Mouse (Mus musculus): ENCODE results near the gene Nrgn. TPM values are rescaled to one million over a fixed set of nuclear protein-coding genes. Genes with fewer than 3 reads are reported as not detected.

Gene Nrgn
- polyA plus RNA-seq, 1 experiment from 2014 or later = 9.0 TPM

- H3K4me1 ChIP-seq (replicated peaks; ENCODE audit: control insufficient read depth, insufficient read depth, low read length) = peaks cover 26% of the 10 kb centered on the region
- no peaks in the 10 kb centered on the region; the same call in 1 of the 2 replicates for H3K27me3 ChIP-seq (ENCODE audit: control insufficient read depth, insufficient read depth, low read depth, low read length)
- WGBS = 13% methylated on average over 17 of the region's 17 CpGs
- peak overlapping the region; percentile 58 for H3K9ac ChIP-seq (ENCODE audit: low read length)
- peak overlapping the region; percentile 50 for H3K4me3 ChIP-seq (ENCODE audit: low read length)
- no peak overlapping the region; the same call in 1 of the 2 replicates for H3K27ac ChIP-seq (ENCODE audit: low read length)
- H3K4me2 ChIP-seq (ENCODE audit: low read depth, low read length) = peak overlapping the region; percentile 67
- no peaks in the 10 kb centered on the region for H3K9me3 ChIP-seq (ENCODE audit: control insufficient read depth, low read length)
- peak; percentile 46; the same call in 1 of the 2 replicates for ATAC-seq (ENCODE audit: low read depth)
- H3K36me3 ChIP-seq (ENCODE audit: control insufficient read depth, insufficient read depth, low read length) = no peaks in the 10 kb centered on the region
These were observed 7.5 kb downstream of the Nrgn start for GRCm38 (mm10) chr9:37545166-37545610.

- peak overlapping the region; percentile 45 for H3K27ac ChIP-seq (ENCODE audit: low read length)
- 4% methylated on average over 29 of the region's 29 CpGs for WGBS
- H3K4me3 ChIP-seq (ENCODE audit: low read length) = peak overlapping the region; percentile 50
- peak; percentile 73 for ATAC-seq (ENCODE audit: low read depth)
- no peaks in the 10 kb centered on the region for H3K9me3 ChIP-seq (ENCODE audit: control insufficient read depth, low read length)
- H3K9ac ChIP-seq (ENCODE audit: low read length) = peak overlapping the region; percentile 58
- H3K4me2 ChIP-seq (ENCODE audit: low read depth, low read length) = peak overlapping the region; percentile 67
- H3K36me3 ChIP-seq (ENCODE audit: control insufficient read depth, insufficient read depth, low read length) = no peaks in the 10 kb centered on the region
- H3K4me1 ChIP-seq (replicated peaks; ENCODE audit: control insufficient read depth, insufficient read depth, low read length) = peaks cover 27% of the 10 kb centered on the region
- no peaks in the 10 kb centered on the region; the same call in 1 of the 2 replicates for H3K27me3 ChIP-seq (ENCODE audit: control insufficient read depth, insufficient read depth, low read depth, low read length)
These were observed 8.1 kb downstream of the Nrgn start for GRCm38 (mm10) chr9:37544447-37545165.

GRCm38 (mm10) chr9:37543869-37544440, 8.7 kb downstream of the Nrgn start:
- H3K9me3 ChIP-seq (ENCODE audit: control insufficient read depth, low read length) = no peaks in the 10 kb centered on the region
- no peak overlapping the region; the same call in 1 of the 2 replicates for H3K9ac ChIP-seq (ENCODE audit: low read length)
- peak overlapping the region; percentile 50 for H3K4me3 ChIP-seq (ENCODE audit: low read length)
- H3K36me3 ChIP-seq (ENCODE audit: control insufficient read depth, insufficient read depth, low read length) = no peaks in the 10 kb centered on the region
- H3K4me2 ChIP-seq (ENCODE audit: low read depth, low read length) = peak overlapping the region; percentile 67
- WGBS = 25% methylated on average over 12 of the region's 12 CpGs
- H3K27me3 ChIP-seq (ENCODE audit: control insufficient read depth, insufficient read depth, low read depth, low read length) = no peaks in the 10 kb centered on the region; the same call in 1 of the 2 replicates
- ATAC-seq (ENCODE audit: low read depth) = no peak
- peak overlapping the region; percentile 45 for H3K27ac ChIP-seq (ENCODE audit: low read length)
- H3K4me1 ChIP-seq (replicated peaks; ENCODE audit: control insufficient read depth, insufficient read depth, low read length) = peaks cover 31% of the 10 kb centered on the region

GRCm38 (mm10) chr9:37541851-37542642, 10.7 kb downstream of the Nrgn start:
- Histone ChIP-seq H3K4me3 (ENCODE audit: low read length) (no peak overlapping the region), H3K27me3 (ENCODE audit: control insufficient read depth, insufficient read depth, low read depth, low read length) (no peaks in the 10 kb centered on the region; the same call in 1 of the 2 replicates), H3K36me3 (ENCODE audit: control insufficient read depth, insufficient read depth, low read length) (no peaks in the 10 kb centered on the region), H3K9ac (ENCODE audit: low read length) (no peak overlapping the region), H3K4me2 (ENCODE audit: low read depth, low read length) (no peak overlapping the region), H3K9me3 (ENCODE audit: control insufficient read depth, low read length) (no peaks in the 10 kb centered on the region), H3K27ac (ENCODE audit: low read length) (peak overlapping the region; percentile 89), H3K4me1 (replicated peaks; ENCODE audit: control insufficient read depth, insufficient read depth, low read length) (peaks cover 32% of the 10 kb centered on the region)
- 55% methylated on average over 7 of the region's 7 CpGs for WGBS
- ATAC-seq (ENCODE audit: low read depth) = no peak

GRCm38 (mm10) chr9:37540701-37541575, 11.8 kb downstream of the Nrgn start:
- ATAC-seq (ENCODE audit: low read depth) = peak; percentile 17; the same call in 1 of the 2 replicates
- peaks cover 32% of the 10 kb centered on the region for H3K4me1 ChIP-seq (replicated peaks; ENCODE audit: control insufficient read depth, insufficient read depth, low read length)
- H3K9ac ChIP-seq (ENCODE audit: low read length) = no peak overlapping the region
- no peak overlapping the region for H3K4me2 ChIP-seq (ENCODE audit: low read depth, low read length)
- H3K4me3 ChIP-seq (ENCODE audit: low read length) = no peak overlapping the region
- peak overlapping the region; percentile 89 for H3K27ac ChIP-seq (ENCODE audit: low read length)
- WGBS = 64% methylated on average over 6 of the region's 6 CpGs
- no peaks in the 10 kb centered on the region for H3K9me3 ChIP-seq (ENCODE audit: control insufficient read depth, low read length)
- no peaks in the 10 kb centered on the region for H3K36me3 ChIP-seq (ENCODE audit: control insufficient read depth, insufficient read depth, low read length)
- H3K27me3 ChIP-seq (ENCODE audit: control insufficient read depth, insufficient read depth, low read depth, low read length) = no peaks in the 10 kb centered on the region; the same call in 1 of the 2 replicates

GRCm38 (mm10) chr9:37540226-37540625, 12.5 kb downstream of the Nrgn start:
- Histone ChIP-seq H3K27me3 (ENCODE audit: control insufficient read depth, insufficient read depth, low read depth, low read length) (no peaks in the 10 kb centered on the region), H3K36me3 (ENCODE audit: control insufficient read depth, insufficient read depth, low read length) (no peaks in the 10 kb centered on the region), H3K4me3 (ENCODE audit: low read length) (no peak overlapping the region), H3K4me1 (replicated peaks; ENCODE audit: control insufficient read depth, insufficient read depth, low read length) (peaks cover 25% of the 10 kb centered on the region), H3K4me2 (ENCODE audit: low read depth, low read length) (peak overlapping the region; percentile 42), H3K9me3 (ENCODE audit: control insufficient read depth, low read length) (no peaks in the 10 kb centered on the region), H3K9ac (ENCODE audit: low read length) (no peak overlapping the region), H3K27ac (ENCODE audit: low read length) (peak overlapping the region; percentile 72)
- ATAC-seq (ENCODE audit: low read depth) = no peak
- 84% methylated on average over 4 of the region's 4 CpGs for WGBS

GRCm38 (mm10) chr9:37539170-37540025, 13.3 kb downstream of the Nrgn start, which contains the start of gene Vsig2:
Gene Vsig2 (plus strand): TSS chr9:37539255.
- peaks cover 19% of the 10 kb centered on the region for H3K4me1 ChIP-seq (replicated peaks; ENCODE audit: control insufficient read depth, insufficient read depth, low read length)
- H3K4me3 ChIP-seq (ENCODE audit: low read length) = peak within 1 kb of the TSS; percentile 28
- peak within 1 kb of the TSS; percentile 56 for H3K9ac ChIP-seq (ENCODE audit: low read length)
- H3K27ac ChIP-seq (ENCODE audit: low read length) = peak within 1 kb of the TSS; percentile 72
- peaks cover 3% of the 10 kb centered on the region for H3K36me3 ChIP-seq (ENCODE audit: control insufficient read depth, insufficient read depth, low read length)
- H3K9me3 ChIP-seq (ENCODE audit: control insufficient read depth, low read length) = no peaks in the 10 kb centered on the region
- ATAC-seq (ENCODE audit: low read depth) = peak; percentile 43
- no peaks in the 10 kb centered on the region for H3K27me3 ChIP-seq (ENCODE audit: control insufficient read depth, insufficient read depth, low read depth, low read length)
- peak within 1 kb of the TSS; percentile 42 for H3K4me2 ChIP-seq (ENCODE audit: low read depth, low read length)
- 47% methylated on average over 23 of the region's 23 CpGs for WGBS
